Mouse (Mus musculus): ENCODE measurements at regions not wholly inside any gene's neighbourhood (a gene's known extent, or its start where the extent isn't known, plus 50 kb on each side); places are given as distances from the start of the nearest gene placed in this dataset.

GRCm38 (mm10) chr2:116201248-116202223, 135.9 kb upstream of the Meis2 start:
- in situ Hi-C loops (cut with MboI, MseI): no loop called here

- in situ Hi-C loops (cut with MboI, MseI): no loop called here
Observed at GRCm38 (mm10) chr2:116200795-116201194, 135.2 kb upstream of the Meis2 start.

- in situ Hi-C loops (cut with MboI, MseI): no loop called here
Observed at GRCm38 (mm10) chr2:116181861-116182260, 116.2 kb upstream of the Meis2 start.

GRCm38 (mm10) chr2:116177155-116177554, 111.5 kb upstream of the Meis2 start:
- in situ Hi-C loops (cut with MboI, MseI): loop anchor here in 1 of 2 experiments (10.0 kb wide), 1 partner anchor 1858 kb away; no protein-coding TSS in a partner anchor

- in situ Hi-C loops (cut with MboI, MseI): no loop called here
Observed at GRCm38 (mm10) chr2:116165871-116166770, 100.5 kb upstream of the Meis2 start.
